Mouse (Mus musculus) hindbrain, embryonic 12.5 days (tissue): ENCODE measurements around the gene Gm20741. TPM values are rescaled to one million over a fixed set of nuclear protein-coding genes. Genes with fewer than 3 reads are reported as not detected.

ENCODE experiments used
- ATAC-seq: fragments of 200-750 bp; cut with Nextera tagmentation; 2 replicates; pipeline ENCODE4 v1.8.0; 2017; ENCODE audit warnings: moderate TSS enrichment; ENCODE audit not compliant: low FRiP score
- H3K27ac ChIP-seq: fragments of 300-500 bp; sonication (generic); 2 replicates; pipeline ENCODE4 v1.5.1; 2016; ENCODE audit warnings: mild to moderate bottlenecking
- H3K27me3 ChIP-seq: fragments of 300-500 bp; sonication (generic); 2 replicates; pipeline ENCODE4 v1.6.1; 2016; ENCODE audit warnings: mild to moderate bottlenecking
- H3K36me3 ChIP-seq: fragments of 300-500 bp; sonication (generic); 2 replicates; pipeline ENCODE4 v1.6.1; 2016; ENCODE audit warnings: mild to moderate bottlenecking
- H3K4me1 ChIP-seq: fragments of 300-500 bp; sonication (generic); 2 replicates; pipeline ENCODE4 v1.6.1; 2016
- H3K4me2 ChIP-seq: fragments of 300-500 bp; sonication (generic); replicated peaks from 2 replicates; pipeline ENCODE4 v1.6.1; 2016; ENCODE audit warnings: mild to moderate bottlenecking
- H3K4me3 ChIP-seq: fragments of 300-500 bp; sonication (generic); 2 replicates; pipeline ENCODE4 v1.5.1; 2016; ENCODE audit warnings: mild to moderate bottlenecking
- H3K9ac ChIP-seq: fragments of 300-500 bp; sonication (generic); 2 replicates; pipeline ENCODE4 v1.6.1; 2016; ENCODE audit warnings: mild to moderate bottlenecking, moderate library complexity
- H3K9me3 ChIP-seq: fragments of 300-500 bp; sonication (generic); replicated peaks from 2 replicates; pipeline ENCODE4 v1.6.1; 2016; ENCODE audit warnings: mild to moderate bottlenecking
- WGBS: fragments of 180-500 bp; shearing (Covaris S2); methylation state at CpG from one replicate; pipeline ENCODE4 v1.1.7; 2016; 5-methylcytosine and 5-hydroxymethylcytosine counted together
- polyA plus RNA-seq: library from polyadenylated mRNA; unstranded; fragments of >200 nt; fragmentation: Nextera tagmentation; extraction: Ambion mirVana; gene quantifications from 2 replicates; pipeline ENCODE4 v1.2.1, GENCODE M21; 2016

Gm20741 gene
- not detected in 2 replicates for polyA plus RNA-seq

- Histone ChIP-seq H3K4me3 (no peak within 1 kb of the TSS), H3K9ac (no peak within 1 kb of the TSS), H3K9me3 (no peaks in the 10 kb centered on the region), H3K4me1 (no peaks in the 10 kb centered on the region), H3K36me3 (no peaks in the 10 kb centered on the region), H3K27me3 (no peaks in the 10 kb centered on the region), H3K27ac (no peak within 1 kb of the TSS), H3K4me2 (no peak within 1 kb of the TSS)
- WGBS = 90% methylated on average over 2 of the region's 2 CpGs
- no peak for ATAC-seq
Measured at GRCm38 (mm10) chr16:88811827-88812226, at the start of gene Gm20741. TSS of gene Gm20741 (minus strand) at chr16:88812220.

DNA sequence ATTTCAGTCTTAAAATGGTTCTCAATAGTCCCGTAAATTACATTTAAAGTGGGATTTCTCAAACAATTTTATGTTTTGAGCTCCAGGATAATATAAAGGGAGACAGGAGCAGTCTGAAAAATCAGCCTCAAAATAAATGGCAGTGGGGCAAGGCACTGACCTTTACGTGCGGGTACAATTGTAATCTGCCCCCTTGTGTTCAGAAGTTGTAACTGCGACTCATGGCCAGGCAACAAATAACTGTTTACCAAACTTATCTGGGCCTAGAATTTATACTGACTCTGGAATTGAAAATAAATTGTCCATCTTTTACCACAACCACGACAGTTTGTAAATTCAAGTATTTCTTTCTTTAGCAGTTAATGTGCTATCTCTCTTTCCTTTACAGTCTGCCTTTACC, 39.4 kb upstream of the Gm20741 start:
- WGBS = 14% methylated on average over 5 of the region's 5 CpGs
- Histone ChIP-seq H3K27ac (no peak overlapping the region), H3K9me3 (no peaks in the 10 kb centered on the region), H3K4me2 (no peak overlapping the region), H3K9ac (no peak overlapping the region), H3K4me1 (no peaks in the 10 kb centered on the region), H3K36me3 (no peaks in the 10 kb centered on the region), H3K4me3 (no peak overlapping the region), H3K27me3 (no peaks in the 10 kb centered on the region)
- ATAC-seq = no peak

DNA sequence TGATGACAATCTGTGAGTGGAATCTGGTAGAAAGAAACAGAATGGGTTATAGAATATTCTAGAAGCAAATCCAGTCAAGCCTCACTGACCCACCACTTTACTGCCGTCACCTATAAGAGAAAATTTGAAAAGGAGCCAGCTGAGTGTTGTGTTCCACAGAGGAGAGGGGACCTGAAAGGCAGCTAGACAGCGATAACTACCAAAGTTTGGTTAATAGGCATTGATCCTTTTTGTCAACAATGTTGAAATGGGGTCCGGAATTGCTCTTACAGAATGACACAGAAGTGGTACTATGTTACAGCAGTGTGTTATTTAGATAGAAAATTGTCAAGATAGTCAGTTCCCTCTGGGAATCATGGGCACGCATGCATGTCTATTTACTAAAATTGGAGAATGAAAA, 36.5 kb upstream of the Gm20741 start:
- Histone ChIP-seq H3K4me2 (no peak overlapping the region), H3K27me3 (no peaks in the 10 kb centered on the region), H3K9ac (no peak overlapping the region), H3K4me1 (no peaks in the 10 kb centered on the region), H3K36me3 (no peaks in the 10 kb centered on the region), H3K4me3 (no peak overlapping the region), H3K9me3 (no peaks in the 10 kb centered on the region), H3K27ac (no peak overlapping the region)
- no peak for ATAC-seq
- WGBS = 92% methylated on average over 4 of the region's 4 CpGs

DNA sequence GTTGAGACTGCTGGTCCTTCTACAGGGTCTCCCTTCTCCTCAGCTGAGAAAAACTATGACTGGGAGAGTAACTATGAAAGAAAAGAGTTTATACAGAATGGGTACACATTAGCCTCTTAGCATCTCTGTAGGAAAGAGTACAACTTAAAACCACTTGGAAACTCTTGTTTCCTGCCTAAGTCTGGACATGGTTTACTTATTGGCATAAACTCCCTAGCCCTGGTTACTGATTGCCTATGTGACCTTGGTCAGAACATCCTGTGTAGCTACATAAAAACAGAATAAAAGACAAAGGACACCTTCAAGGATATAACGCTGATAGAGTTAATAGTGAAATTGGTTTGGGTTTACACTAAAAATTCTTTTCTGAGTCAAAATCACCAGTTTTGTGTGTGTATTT, 35.3 kb upstream of the Gm20741 start:
- H3K4me2 ChIP-seq = no peak overlapping the region
- H3K9ac ChIP-seq = no peak overlapping the region
- H3K27me3 ChIP-seq = no peaks in the 10 kb centered on the region
- ATAC-seq = no peak
- H3K9me3 ChIP-seq = no peaks in the 10 kb centered on the region
- no peak overlapping the region for H3K4me3 ChIP-seq
- WGBS = 96% methylated on average over 1 of the region's 1 CpGs
- H3K4me1 ChIP-seq = no peaks in the 10 kb centered on the region
- no peaks in the 10 kb centered on the region for H3K36me3 ChIP-seq
- H3K27ac ChIP-seq = no peak overlapping the region

DNA sequence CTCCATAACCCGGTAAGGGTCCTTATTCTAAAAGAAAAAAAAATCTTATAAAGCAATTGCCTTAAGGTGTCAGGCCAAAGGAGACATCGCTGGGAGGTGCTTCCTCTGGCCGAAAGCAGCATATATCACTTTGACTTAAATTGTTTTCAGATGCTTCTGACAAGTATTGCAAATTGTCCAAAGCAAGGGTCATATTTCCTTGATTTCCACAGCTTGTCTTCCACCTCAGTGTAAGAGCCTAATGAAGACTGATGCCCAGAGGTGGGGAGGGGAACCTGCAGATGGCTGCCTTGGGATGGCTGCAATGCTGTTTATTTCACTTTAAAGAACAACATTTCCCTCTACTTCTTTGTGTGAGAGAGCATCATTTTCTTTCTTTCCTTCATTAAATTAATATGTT, 15.0 kb upstream of the Gm20741 start:
- H3K36me3 ChIP-seq = no peaks in the 10 kb centered on the region
- H3K9ac ChIP-seq = no peak overlapping the region
- 68% methylated on average over 3 of the region's 3 CpGs for WGBS

GRCm38 (mm10) chr16:88826095-88826652, 14.2 kb upstream of the Gm20741 start, which contains the start of gene Krtap14:
TSS of gene Krtap14 (minus strand) at chr16:88826145.
- Histone ChIP-seq H3K4me2 (no peak within 1 kb of the TSS), H3K4me1 (no peaks in the 10 kb centered on the region), H3K27me3 (no peaks in the 10 kb centered on the region), H3K36me3 (no peaks in the 10 kb centered on the region), H3K4me3 (no peak within 1 kb of the TSS), H3K27ac (no peak within 1 kb of the TSS), H3K9me3 (no peaks in the 10 kb centered on the region), H3K9ac (no peak within 1 kb of the TSS)
- WGBS = 76% methylated on average over 9 of the region's 9 CpGs
- ATAC-seq = no peak

More for the DNA sequence above, 15.0 kb upstream of the Gm20741 start:
- no peak overlapping the region for H3K4me3 ChIP-seq
- no peaks in the 10 kb centered on the region for H3K4me1 ChIP-seq
- H3K27ac ChIP-seq = no peak overlapping the region
- H3K9me3 ChIP-seq = no peaks in the 10 kb centered on the region
- H3K4me2 ChIP-seq = no peak overlapping the region
- ATAC-seq = no peak
- H3K27me3 ChIP-seq = no peaks in the 10 kb centered on the region

- H3K4me1 ChIP-seq = no peaks in the 10 kb centered on the region
- no peak overlapping the region for H3K4me2 ChIP-seq
- H3K9ac ChIP-seq = no peak overlapping the region
- no peak overlapping the region for H3K27ac ChIP-seq
- H3K27me3 ChIP-seq = no peaks in the 10 kb centered on the region
- no peaks in the 10 kb centered on the region for H3K36me3 ChIP-seq
- no peaks in the 10 kb centered on the region for H3K9me3 ChIP-seq
- no peak overlapping the region for H3K4me3 ChIP-seq
- no peak for ATAC-seq
- 81% methylated on average over 3 of the region's 3 CpGs for WGBS
Measured at GRCm38 (mm10) chr16:88823736-88824135, 11.7 kb upstream of the Gm20741 start.

- 91% methylated on average over 3 of the region's 3 CpGs for WGBS
- no peaks in the 10 kb centered on the region for H3K4me1 ChIP-seq
- H3K4me3 ChIP-seq = no peak within 1 kb of the TSS
- H3K27me3 ChIP-seq = no peaks in the 10 kb centered on the region
- H3K4me2 ChIP-seq = no peak within 1 kb of the TSS
- no peak for ATAC-seq
- no peaks in the 10 kb centered on the region for H3K9me3 ChIP-seq
- H3K36me3 ChIP-seq = no peaks in the 10 kb centered on the region
- no peak within 1 kb of the TSS for H3K27ac ChIP-seq
- H3K9ac ChIP-seq = no peak within 1 kb of the TSS
Measured at GRCm38 (mm10) chr16:88820066-88820465, 8.0 kb upstream of the Gm20741 start, which contains the start of gene Krtap15. TSS of gene Krtap15 (plus strand) at chr16:88820215.

DNA sequence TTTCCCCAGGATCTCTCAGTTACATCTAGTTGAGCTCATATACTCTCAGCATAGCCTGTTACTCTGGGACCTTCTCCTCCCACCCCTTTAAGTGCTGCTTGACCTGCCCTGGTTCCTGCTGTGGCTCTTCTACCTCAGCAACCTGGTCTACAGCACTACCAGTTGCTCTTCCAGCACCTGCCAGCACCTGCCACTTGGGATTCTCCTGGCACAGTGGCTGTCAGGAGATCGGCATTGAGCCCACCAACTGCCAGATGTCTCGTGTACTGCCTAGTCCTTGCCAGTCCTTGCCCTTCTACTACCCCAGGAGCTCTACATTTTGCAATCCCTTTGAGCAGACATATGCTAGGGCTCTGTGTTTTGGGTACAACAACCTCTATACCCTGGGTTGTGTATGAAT, 25.2 kb downstream of the Gm20741 start:
- H3K4me3 ChIP-seq = no peak overlapping the region
- no peaks in the 10 kb centered on the region for H3K36me3 ChIP-seq
- no peaks in the 10 kb centered on the region for H3K27me3 ChIP-seq
- ATAC-seq = no peak
- no peak overlapping the region for H3K9ac ChIP-seq
- H3K4me2 ChIP-seq = no peak overlapping the region
- H3K9me3 ChIP-seq = no peaks in the 10 kb centered on the region
- WGBS = 80% methylated on average over 2 of the region's 2 CpGs
- no peak overlapping the region for H3K27ac ChIP-seq
- no peaks in the 10 kb centered on the region for H3K4me1 ChIP-seq

DNA sequence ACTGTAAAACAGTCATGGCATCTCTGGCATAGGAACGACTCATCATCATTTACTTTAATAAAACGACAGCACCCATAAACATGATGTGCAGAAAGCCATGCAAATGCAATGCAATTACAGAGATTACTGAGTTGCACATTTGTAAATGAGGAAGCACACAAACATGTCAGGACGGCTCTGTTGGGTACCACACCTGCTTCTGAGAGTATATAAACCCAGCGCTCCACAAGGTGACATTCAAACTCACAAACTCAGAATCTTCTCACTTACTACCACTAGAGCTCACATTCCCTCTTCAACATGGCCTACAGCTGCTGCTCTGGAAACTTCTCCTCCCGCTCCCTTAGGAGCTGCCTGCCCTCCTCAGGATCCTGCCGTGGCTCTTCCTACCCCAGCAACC, 34.4 kb downstream of the Gm20741 start, which contains the start of gene Gm5965:
TSS of gene Gm5965 (plus strand) at position 301 of the 400 bp plus-strand sequence.
- H3K27ac ChIP-seq = no peak within 1 kb of the TSS
- H3K36me3 ChIP-seq = no peaks in the 10 kb centered on the region
- ATAC-seq = no peak
- no peak within 1 kb of the TSS for H3K4me3 ChIP-seq
- H3K9me3 ChIP-seq = no peaks in the 10 kb centered on the region
- no peak within 1 kb of the TSS for H3K9ac ChIP-seq
- H3K4me1 ChIP-seq = no peaks in the 10 kb centered on the region
- WGBS = 91% methylated on average over 6 of the region's 6 CpGs
- H3K27me3 ChIP-seq = no peaks in the 10 kb centered on the region
- H3K4me2 ChIP-seq = no peak within 1 kb of the TSS

DNA sequence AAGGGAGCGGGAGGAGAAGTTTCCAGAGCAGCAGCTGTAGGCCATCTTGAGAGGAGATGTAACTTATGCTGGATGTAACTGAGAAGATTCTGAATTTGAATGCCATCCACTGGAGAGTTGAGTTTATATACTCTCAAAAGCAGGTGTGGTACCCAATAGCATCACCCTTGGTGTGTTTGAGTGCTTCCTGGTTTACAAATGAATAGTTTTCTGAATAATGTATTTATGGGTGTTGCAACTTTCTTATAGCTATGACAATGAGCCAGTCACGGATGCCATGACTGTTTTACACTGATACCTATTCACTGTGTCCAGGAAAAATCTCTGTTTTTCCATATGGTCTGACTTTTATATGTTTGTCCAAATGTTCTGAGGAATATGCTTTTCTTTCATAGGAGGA, 37.9 kb downstream of the Gm20741 start, which contains the start of gene 2310057N15Rik:
TSS of gene 2310057N15Rik (minus strand) at position 101 of the 400 bp plus-strand sequence.
- 84% methylated on average over 2 of the region's 2 CpGs for WGBS
- H3K9me3 ChIP-seq = no peaks in the 10 kb centered on the region
- H3K4me3 ChIP-seq = no peak within 1 kb of the TSS
- ATAC-seq = no peak
- no peaks in the 10 kb centered on the region for H3K27me3 ChIP-seq
- no peak within 1 kb of the TSS for H3K9ac ChIP-seq
- H3K4me1 ChIP-seq = no peaks in the 10 kb centered on the region
- H3K27ac ChIP-seq = no peak within 1 kb of the TSS
- no peak within 1 kb of the TSS for H3K4me2 ChIP-seq
- no peaks in the 10 kb centered on the region for H3K36me3 ChIP-seq
